Mouse (Mus musculus): ENCODE measurements around the gene Zmynd8.

The Zmynd8 gene

GRCm38 (mm10) chr2:165792431-165793282, 106.2 kb downstream of the Zmynd8 start:
- DNase-seq: no peak

- DNase-seq: peak; percentile 68
Observed at GRCm38 (mm10) chr2:165791657-165792056, 107.2 kb downstream of the Zmynd8 start.

GRCm38 (mm10) chr2:165791026-165791425, 107.8 kb downstream of the Zmynd8 start:
- no peak for DNase-seq

DNA sequence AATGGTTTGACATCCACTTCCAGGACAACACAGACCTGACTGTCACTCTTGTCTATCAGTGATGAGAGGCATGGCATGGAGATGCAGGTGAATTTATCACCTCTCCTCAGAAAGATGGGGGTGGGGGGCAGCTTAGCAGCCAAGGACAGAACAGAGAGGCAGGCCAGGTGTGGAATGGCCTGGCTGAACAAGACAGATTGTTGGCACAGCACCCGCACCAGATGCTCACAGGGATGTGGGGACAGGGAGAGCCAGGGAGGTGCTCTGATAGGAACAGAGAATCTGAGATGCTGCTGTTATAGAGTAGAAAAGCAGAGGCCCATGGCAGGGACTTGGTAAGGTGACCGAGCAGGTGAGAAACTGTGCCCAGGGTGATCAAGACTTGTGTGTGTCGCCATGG, 109.1 kb downstream of the Zmynd8 start:
- DNase-seq: no peak

- DNase-seq: no peak
Observed at GRCm38 (mm10) chr2:165788796-165789195, 110.0 kb downstream of the Zmynd8 start.

DNA sequence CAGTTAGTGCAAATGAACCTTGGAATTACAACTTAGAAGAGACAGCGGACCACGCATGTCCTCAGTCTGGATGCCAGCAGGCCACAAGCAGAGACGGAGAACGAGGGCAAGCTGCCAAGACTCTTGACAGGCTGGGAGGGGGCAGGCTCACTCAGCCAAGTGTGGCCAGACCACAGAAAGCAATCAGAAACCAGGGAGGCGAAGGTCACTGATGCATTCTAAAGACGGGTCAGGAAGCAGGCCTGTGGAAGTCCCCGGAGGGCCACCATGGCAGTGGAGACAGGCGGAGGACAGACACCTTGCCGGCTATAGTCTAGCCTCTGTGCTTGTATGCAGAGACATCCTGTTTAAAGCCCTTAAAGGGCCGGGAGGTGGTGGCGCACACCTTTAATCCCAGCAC, 110.8 kb downstream of the Zmynd8 start:
- peak; percentile 82 for DNase-seq

DNA sequence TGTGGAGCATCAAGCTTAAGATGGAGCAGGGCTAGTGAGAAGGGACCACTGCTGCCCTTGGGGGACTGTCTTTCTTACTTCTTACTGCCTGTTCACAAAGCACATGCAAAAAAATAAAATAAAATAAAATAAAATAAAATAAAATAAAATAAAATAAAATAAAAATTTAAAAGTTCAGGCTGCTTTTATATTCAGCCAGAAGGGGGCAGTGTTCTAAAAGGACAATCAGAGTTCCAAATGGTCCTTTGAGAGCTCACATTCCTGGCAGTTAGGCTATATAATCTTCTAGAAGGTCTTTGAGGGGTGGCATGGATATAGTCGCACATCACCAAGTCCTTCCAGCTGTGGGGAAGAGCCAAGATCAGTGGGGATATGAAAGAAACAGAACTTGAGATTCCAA, 112.3 kb downstream of the Zmynd8 start:
- DNase-seq: no peak

- no peak for DNase-seq
Observed at GRCm38 (mm10) chr2:165785312-165786036, 113.3 kb downstream of the Zmynd8 start.

DNA sequence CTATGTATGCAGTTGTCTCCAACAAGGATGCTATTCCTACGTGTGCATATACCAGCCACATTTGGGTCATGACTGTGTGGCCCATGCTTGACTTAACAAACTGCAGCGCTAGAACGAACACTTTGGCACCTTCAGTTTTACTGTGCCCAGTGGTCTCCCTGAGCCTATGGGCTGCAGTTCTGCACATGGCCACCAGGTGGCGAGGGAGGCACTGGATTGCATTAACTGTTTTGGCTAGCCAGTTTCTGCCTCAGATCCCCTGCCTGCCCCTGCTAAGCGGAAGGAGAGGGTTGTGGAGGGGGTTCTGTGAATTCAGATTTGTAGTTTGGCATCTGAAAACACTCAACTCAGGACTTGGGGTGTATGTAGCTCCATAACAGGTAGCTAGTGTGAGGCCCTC, 116.5 kb downstream of the Zmynd8 start:
- DNase-seq: peak; percentile 87

GRCm38 (mm10) chr2:165778927-165779326, 119.9 kb downstream of the Zmynd8 start:
- DNase-seq: peak; percentile 70

GRCm38 (mm10) chr2:165769375-165769948, 129.4 kb downstream of the Zmynd8 start:
- no peak for DNase-seq

DNA sequence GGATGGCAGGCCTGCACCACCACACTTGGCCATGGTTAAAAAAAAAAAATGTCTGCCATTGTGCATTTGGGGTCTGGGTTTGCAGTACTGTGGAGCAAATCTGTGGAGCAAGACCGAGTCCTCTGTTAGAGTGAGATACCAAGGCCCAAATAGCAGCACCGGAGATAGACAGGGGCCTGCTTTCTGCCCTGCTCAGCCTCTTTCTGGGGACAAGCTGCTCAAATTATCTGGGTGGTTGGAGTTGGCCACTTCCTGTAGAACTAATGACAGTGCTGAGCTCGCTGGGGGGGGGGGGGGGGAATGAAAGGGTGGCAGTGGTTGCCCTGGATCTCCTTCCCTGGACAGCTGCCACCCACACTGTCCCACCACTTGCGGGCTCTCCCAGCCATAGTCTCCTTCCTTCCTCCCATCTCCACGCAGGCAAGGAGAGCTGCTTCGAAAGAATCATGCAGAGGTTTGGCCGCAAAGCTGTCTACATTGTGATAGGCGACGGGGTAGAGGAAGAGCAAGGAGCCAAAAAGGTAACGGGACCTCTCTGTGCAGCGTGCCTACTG, 129.9 kb downstream of the Zmynd8 start:
- no peak for DNase-seq

DNA sequence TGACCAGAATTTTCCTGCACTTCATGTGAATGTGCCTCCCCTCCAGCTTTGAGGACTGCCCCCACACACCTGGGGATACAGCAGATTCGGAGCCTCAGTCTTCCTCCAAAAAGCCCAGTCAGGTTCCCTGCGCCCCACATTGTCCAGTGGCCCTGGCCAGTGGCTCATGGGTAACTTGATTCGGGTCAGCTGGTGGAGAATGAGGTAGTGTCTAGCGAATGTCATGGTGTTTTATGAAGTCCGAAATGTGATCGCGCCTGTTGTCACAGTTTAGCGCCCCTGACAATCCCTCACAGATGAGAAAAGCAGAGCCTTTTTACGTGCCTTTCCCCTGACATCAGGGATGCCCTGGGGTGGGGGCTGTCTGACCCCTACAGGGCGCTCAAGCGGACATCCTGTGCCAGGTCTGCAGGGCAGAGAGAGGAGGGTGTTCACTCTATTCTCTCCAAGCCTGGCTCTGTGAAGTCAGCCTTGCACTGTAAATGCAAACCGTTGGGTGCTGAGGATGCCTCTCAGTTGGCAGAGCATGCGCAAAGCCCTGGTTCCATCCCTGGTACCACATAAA, 139.3 kb downstream of the Zmynd8 start:
- DNase-seq: no peak

DNA sequence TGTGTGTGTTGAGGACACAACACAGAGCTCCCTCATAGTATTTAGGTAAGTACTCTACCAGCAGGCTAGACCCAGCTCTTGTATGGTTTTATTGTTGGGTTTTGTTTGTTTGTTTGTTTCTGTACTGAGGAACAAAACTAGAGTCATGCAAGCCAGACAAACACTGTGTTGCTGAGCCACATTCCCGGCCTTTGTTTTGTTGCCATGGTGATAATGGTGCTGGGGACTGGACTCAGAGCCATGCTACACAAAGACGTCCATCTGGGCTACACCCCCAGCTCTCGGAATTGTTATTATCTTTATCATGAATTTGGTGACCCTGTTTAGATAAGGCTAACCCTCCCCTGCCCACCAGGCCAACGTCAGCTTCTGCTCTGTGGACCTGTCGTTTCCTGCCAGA, 140.3 kb downstream of the Zmynd8 start:
- DNase-seq: no peak

- no peak for DNase-seq
Observed at GRCm38 (mm10) chr2:165757799-165758198, 141.0 kb downstream of the Zmynd8 start.

DNA sequence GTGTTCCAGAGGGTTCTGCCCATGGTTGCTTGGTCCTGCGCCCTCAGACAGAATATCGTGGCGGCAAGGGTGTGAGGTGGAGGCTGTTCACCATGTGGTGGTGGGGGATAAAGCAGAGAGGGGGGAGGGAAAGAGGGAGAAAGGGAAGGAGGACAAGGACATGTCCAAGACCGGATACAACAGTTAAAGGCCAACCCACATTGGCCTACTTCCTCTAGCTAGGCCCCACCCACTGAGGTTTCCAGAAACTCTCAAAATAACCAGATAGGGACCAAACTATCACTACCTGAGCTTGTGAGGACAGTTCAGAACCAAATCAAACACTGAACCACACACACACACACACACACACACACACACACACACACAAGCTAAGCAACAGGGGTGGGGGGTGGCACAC, 146.1 kb downstream of the Zmynd8 start:
- DNase-seq: no peak

DNA sequence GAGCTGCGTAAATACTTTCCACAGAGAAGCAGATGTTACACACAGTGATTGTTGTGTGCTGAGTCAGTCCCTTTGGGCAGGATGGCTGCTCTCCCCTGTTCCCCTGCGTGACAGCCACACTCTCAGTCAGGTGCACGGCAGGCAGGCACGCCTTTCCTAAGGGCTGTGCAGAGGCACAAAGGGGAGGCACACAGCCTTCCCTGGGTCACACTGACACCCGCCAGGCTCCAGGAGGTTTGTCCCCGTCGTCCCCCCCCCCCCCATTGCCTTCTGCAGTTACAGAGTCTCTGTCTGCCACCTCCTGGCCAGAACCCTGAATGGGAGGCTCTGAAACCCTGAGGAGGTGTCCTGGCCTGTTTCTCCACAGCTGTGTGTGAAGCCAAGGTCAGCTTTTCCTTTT, 147.7 kb downstream of the Zmynd8 start:
- no peak for DNase-seq

DNA sequence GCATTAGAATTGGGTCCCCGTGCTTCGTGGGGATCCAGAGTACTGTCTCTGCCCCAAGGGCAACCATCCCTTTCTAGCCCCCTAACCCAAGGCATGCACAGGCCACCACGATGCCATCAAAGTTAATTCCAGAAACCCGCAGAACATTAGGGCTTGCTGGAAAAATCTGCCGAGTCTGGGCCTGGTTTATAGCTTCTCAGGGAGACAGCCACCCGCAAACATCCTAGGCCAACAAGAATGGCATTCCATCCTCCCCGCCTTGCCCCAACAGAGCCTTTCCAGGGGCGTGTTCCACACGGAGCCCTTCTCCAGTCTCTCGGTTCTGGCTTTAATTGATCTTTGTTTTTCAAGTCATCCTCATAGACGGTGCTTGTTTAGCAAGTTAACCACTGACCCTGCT, 150.4 kb downstream of the Zmynd8 start:
- DNase-seq: no peak

DNA sequence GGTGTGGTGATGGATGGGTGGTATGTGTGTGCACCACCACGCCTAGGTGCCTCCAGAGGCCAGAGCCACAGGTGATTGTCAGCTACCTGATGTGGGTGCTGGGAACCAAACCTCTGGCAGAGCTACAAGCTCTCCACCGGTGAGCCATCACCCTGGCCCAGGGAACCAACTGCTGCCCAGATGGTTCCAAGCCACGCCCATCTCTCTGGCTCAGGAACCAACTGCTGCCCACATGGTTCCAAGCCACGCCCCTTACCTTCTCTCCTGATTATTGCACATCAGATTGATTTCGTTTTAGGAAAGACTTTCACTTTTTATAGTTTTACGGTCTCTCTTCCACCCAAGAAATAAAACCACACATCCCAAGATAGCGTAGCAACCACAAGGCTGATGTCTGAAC, 150.8 kb downstream of the Zmynd8 start:
- DNase-seq: no peak

DNA sequence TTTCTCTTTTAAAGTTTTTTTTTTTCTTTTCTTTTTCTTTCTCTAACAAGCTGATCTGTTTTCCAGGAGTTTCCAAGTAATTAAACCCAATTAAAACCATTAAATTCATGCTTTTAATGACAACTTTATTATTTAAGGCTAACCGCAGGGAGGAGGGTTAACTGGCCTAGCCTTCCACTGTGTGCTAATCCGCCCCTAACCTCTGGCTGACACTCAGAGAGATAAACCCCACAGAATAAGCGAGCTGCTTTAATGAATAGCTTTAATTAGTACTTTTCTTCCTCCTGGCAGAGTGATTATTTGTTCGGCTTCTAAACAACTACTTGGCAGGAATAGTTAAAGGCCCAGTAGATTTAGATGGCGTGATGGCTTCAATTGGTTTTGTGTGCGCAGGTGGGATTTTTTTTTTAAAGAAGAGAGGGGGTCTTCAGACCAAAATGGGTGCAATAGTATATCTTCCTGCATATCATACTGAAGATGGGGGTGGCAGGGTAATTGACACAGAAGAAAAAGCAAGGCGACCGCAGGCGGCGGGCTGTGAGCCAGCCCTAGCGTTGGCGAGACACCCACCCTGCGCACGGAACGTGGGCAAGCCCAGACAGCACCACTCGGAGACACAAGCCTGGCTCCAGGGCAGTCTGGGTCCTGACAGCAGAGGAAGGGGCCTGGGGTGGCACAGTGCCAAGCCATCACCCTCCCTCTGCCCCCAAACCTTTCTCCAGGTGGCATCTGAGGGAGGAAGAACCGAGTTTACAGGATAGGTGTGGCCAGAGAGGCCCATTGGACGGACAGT, 153.3 kb downstream of the Zmynd8 start:
- DNase-seq: no peak

GRCm38 (mm10) chr2:165742210-165742786, 156.5 kb downstream of the Zmynd8 start:
- DNase-seq: no peak

DNA sequence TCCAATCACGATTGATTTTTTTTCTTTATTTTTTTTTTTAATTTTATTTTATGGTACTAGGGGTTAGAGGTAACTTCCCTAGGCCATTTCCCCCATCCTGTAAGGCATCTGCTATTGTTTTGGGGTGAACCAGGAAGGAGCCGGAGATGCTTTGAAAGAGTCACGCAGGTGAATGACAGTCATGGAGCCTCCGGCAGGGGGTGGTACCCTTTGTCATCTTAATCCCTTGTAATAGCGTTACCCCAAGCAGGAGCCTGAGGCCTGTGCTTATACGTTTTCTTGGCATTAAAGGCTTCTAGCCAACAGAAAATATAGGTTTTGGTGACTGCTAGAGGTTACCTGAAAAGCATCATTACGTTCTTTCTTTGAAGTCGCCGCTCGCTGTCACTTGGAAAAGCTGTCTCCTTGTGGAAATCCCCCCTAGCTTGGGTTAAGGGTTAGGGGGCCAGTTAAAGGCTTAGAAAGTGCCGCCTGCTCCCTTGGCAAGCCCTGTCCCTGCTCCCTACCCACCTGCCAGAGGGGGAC, 157.2 kb downstream of the Zmynd8 start:
- no peak for DNase-seq

Measured in right cerebral cortex, postnatal 14 days (tissue).